Mouse (Mus musculus) Muller cell, postnatal 12 days (primary cell): ENCODE data around the gene Tppp.
A peak's percentile ranks its signal among the peaks of the same experiment; 100 is the strongest.
"Not testable (repeated sequence)": the region's sequence is repeated elsewhere in the genome, so short reads cannot be mapped to it uniquely, and the experiment has no call there.

Experiments
- DNase-seq: peaks from one replicate; pipeline ENCODE4 v3.0.0-alpha.2; 2015; ENCODE audit errors: inconsistent ontology term

The Tppp gene

GRCm38 (mm10) chr13:74008948-74009718 is at the start of gene Tppp:
Tppp (plus strand) TSS chr13:74009407.
- DNase-seq: peak; percentile 89

DNA sequence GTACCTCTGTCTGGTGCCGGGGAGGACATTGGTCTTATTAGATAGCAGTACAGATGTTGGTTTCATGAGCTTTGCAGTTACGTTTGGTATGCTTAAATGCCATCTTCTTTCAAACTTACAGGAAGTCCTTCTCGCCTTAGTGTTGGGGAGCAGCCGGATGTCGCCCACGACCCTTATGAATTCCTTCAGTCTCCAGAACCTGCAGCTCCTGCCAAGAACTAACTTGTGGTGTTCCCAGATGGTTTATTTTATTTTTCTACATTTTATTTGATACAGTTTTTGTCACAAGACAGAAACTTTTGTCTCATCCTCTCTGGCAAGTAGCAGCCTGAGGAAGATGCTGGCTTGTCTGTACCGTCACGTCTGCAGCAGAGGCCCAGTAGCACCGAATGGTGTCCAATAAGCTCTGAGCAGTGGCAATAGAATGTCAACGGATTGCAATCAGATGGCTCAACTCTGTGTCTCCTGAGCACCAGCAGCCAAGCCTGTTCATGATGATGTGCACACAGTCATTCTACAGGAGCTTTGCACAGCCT is 49.0 kb upstream of the Tppp start:
- no peak for DNase-seq

GRCm38 (mm10) chr13:73961177-73961576 is 48.0 kb upstream of the Tppp start:
- DNase-seq: no peak

DNA sequence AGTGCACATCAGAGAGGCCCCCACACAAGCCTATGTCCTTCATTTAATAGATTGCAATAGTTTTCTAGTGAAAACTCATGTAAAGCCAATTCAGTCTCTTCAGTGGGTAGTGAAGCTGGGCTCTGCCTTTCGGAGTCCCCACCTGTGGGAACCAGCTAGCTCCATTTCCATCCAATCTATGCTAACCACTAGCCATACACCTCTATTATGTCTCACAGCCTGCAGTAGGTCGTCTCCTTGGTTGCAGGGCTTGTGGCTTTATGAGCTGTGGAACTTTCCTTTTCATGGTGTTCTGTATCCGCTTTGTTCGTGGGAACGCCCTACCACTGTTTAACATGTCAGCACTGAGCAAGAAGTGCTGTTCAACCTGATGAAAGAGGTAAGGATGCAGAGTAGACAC is 45.7 kb upstream of the Tppp start, which contains the start of gene Zdhhc11:
Gene Zdhhc11, plus strand, starts transcription at position 301 of the 400 bp plus-strand sequence.
- no peak for DNase-seq

- peak; percentile 52 for DNase-seq
Measured at GRCm38 (mm10) chr13:73970545-73971448, 38.4 kb upstream of the Tppp start.

- no peak for DNase-seq
Measured at GRCm38 (mm10) chr13:73974523-73974922, 34.7 kb upstream of the Tppp start.

- no peak for DNase-seq
Measured at GRCm38 (mm10) chr13:73976935-73977334, 32.3 kb upstream of the Tppp start.

DNA sequence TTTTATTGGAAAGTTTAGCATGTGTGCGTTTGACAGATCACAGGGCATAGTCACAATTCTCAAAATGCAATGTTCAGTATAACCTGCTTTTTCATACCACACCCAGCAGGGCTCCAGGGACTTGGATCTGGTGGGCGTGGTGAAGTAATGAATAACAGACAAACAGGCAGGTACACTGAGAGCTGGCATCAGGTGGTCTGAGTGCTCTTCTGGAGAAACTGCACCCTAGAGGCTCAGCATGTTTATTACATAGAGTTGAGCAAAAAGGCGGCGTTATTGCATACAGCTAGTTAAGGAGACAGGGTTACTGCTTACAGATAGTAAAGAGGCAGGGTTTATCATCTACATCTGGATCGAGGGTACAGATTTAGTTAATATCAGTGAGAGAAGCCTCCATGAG is 18.9 kb upstream of the Tppp start:
- DNase-seq: no peak

DNA sequence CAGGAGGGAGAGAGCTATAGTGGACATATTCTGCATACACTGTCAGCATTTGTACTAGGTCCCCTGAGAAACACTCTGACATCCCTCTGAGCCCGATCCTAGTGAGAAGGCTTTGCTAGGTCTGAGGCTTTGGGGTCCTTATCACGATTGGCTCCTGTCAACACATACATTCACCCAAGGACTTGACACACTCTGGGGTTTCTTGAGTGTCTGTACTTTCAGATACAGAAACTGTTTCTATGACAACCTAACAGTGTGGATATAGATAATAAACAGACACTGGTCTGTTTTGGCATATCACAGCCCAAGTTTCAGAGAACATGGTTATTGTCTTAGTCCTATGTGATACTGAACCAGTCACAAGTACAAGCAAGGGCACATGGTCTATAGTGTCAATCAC is 18.4 kb upstream of the Tppp start:
- no peak for DNase-seq

DNA sequence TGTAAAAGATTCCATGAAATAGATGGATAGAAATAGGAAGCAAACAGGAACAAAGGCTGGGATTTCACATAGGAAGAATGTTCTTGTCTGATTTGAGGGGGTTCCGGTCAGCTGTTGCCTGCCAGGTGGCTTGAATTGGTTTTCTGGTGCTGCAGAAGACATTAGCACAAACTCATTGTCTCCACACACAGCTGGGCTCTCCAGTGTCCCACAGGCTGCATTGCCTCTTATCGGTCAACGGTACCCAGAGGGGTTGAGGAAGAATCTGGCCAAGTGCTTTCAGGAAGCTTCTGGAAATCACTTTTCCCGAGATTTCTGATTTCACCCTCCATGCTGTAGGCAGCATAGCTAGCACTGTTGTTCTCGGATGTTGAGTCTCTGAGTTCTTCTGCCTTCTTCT is 17.9 kb upstream of the Tppp start:
- DNase-seq: no peak

- no peak for DNase-seq
Measured at GRCm38 (mm10) chr13:73996456-73996855, 12.8 kb upstream of the Tppp start.

- no peak for DNase-seq
Measured at GRCm38 (mm10) chr13:74000519-74000918, 8.7 kb upstream of the Tppp start.

DNA sequence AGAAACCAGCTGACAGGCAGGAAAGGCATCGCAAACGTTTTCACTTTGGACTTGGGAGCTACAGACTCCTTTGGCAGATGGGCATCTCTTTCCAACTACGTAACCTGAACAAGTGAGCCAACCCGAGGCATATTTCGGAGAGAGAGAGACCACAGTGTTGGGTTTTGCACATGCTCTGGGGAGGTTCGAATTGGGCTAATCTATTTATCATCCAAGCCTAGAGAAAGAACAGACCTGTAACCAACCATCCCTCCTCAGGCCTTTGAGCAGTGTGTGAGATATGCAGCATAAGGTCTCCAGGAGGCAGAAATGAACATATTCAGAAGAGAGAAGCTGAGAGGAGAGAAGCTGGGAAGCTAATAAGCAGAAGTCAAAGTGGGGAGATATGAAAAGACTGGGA is 8.2 kb upstream of the Tppp start:
- DNase-seq: no peak

DNA sequence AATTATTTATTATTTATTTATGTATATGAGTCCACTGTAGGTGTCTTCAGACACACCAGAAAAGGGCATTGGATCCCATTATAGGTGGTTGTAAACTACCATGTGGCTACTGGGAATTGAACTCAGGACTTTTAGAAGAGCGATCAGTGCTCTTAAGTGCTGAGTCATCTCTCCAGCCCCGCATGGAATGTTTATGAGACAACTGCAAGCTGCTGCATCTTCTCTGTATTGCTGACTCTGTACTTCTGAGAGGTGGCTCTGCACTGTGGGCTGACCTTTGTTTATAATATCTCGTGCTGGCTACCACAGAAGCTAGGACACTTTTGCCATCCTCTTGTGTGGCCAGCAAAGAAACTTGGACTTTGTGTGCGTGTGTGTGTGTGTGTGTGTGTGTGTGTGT is 7.7 kb upstream of the Tppp start:
- no peak for DNase-seq

- not testable (repeated sequence) for DNase-seq
Measured at GRCm38 (mm10) chr13:74006881-74007280, 2.3 kb upstream of the Tppp start.

DNA sequence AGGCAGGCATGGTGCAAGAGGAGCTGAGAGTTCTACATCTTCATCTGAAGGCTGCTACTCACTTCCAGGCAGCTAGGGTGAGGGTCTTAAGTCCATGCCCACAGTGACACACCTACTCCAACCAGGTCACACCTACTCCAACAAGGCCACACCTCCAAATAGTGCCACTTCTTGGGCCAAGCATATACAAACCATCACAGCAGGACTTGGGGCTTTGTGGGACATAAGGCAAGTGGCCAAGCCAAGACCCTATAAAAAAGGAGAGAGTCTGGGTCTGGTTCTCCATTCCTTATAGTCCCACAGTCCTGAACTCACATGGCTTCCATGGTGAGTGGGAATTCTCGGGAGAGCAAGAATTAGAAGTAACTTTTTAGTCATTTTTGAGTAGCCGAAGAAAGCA is 991 bp upstream of the Tppp start:
- DNase-seq: not testable (repeated sequence)

DNA sequence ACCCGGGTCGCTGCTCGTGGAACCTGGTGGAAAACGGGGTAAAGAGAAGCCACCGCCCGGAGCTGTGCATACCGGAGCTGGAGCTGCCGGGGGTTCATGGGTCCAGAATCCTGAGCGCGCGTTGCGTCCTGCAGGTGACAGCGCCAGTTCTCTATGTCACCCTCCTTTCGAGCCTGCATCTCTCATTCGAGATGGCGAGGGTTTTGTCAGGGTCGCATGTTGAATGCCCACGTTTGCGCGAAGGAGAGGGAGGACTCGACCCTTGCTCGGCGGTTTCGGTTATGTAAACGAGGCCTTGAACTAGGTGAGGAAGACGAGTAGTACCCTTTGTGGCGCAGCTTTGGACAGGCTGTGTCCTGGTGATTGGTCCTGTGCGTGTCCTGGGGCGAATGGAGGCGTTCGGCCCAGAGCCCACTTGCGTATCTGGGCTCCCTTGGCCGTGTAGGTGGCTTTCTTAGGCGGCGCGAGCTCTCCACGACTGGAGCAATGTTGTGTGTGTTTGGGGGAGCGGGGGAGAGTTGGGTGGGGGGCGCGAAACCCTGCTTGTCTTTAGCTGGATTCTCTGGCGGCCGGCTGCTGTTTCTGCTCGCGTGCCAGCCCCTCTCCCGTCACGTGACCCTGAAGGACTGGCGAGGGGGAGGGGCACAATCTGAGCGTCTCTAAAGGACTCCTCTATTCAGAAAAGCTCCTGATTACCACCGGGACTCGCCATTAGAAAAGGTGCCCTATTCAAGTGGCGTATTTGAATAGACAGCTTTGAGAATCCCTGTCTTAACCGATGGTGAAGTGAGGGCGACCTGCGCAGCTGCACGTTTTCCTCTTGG is 796 bp downstream of the Tppp start:
- DNase-seq: peak; percentile 45

DNA sequence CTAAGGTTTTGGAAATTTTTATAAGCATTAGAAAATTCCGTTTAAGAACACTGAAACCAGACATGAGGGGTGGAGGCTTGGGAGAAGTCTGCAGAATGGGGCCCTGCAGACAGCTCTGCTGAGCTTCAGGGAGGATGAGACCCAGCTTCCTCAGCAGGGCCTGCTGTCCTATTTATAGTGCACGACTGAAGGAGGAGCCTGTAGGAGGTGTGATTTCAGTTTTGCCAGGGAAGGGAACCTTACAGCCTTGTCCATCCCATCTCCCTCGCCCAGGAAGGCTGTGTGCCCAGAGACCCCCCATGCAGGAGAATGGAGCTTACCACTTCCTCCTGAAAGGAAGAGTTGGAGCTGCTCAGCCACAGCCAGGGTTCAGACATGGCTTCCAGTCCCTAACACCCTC is 1.5 kb downstream of the Tppp start:
- no peak for DNase-seq

DNA sequence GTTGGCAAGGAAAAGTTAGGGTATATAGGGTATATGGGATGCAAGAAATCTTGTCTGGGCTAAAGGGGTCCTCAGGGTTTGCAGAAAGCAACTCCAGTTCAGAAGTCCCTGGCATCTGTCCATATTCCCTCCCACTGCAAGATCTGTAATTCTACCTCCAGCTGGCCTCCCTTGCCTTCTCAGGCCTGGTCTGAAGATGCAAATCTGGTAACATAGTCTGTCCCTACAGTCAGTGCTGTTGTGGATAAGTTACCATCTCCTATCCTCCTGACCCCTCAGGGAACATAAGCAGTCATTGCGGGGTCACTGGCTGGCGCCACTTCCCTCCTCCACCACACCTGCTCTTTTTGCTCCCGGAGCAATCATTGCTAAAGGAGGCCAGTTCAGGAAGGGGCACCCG is 6.7 kb downstream of the Tppp start:
- no peak for DNase-seq

DNA sequence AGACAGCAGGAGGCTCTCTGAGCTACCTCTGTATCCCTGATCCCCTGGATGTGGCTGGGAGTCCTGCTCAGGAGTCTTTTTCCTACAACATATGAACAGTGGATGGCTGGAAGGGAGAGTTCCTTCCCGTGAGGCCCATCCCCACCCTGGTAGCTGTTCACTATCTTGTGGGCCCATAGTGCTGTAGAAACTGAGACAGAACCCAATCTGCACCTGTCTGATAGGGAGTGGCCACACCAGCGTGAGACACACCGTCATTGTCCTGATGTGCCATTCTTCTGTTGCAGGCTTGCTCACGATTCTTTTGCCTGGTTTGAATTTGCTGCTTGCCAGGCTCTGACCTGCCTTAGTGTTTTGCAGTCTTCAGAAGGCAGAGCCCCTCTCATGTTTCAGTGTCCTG is 8.2 kb downstream of the Tppp start:
- DNase-seq: no peak

DNA sequence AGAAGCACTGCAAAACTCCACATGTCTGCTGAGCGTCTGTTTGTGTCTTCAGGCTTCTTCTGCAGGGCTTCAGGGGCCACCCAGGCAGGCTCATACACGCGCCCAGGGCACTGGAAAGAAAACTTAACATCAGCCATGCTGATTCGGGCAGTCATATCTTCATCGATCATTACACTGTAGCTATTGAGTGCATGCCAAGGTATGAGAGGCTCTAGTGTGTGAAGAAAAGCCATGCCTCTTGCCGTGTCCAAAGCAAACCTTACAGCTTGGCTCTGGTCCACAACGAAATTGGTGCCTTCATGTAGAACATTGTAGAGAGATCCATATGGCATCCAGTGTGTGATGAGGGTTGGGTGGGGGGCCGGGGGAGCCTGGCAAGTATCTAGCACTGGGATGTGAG is 9.8 kb downstream of the Tppp start:
- not testable (repeated sequence) for DNase-seq
